Mouse (Mus musculus): ENCODE data around the gene Casq2. TPM values are rescaled to one million over a fixed set of nuclear protein-coding genes. Genes with fewer than 3 reads are reported as not detected.

Casq2 gene
- not detected in 2 replicates for polyA plus RNA-seq (2012)

DNA sequence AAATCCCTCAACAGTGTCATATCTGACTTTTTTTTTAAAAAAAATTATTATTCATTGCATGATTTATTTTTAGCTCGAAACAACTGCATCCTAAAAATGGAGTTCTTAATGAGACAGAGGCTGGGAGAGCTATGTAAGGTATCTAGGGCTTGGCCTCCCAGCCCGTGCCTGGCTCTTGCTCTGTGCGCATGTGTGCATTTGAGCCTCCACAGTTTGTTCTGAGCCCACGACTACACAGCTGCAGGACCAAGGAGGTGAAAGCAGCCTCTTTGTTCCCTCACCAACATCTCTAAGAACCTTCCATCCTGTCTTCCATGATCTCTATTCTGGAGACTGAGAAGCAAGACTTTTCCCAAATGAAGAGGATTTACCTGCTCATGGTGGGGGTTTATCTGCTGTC is at the start of gene Casq2:
Casq2 (plus strand) TSS at position 133 of the 400 bp plus-strand sequence.
- Histone ChIP-seq H3K36me3 (ENCODE audit: control insufficient read depth) (no peaks in the 10 kb centered on the region), H3K9me3 (ENCODE audit: control insufficient read depth, low read length) (no peaks in the 10 kb centered on the region), H3K27me3 (ENCODE audit: control insufficient read depth) (peaks cover 13% of the 10 kb centered on the region), H3K4me3 (replicated peaks) (no peak within 1 kb of the TSS), H3K4me1 (ENCODE audit: control insufficient read depth) (no peaks in the 10 kb centered on the region)
- TF ChIP-seq GATA1 (IDR thresholded peaks at IDR 0.05; ENCODE audit: low read length) (no peak), TAL1 (IDR thresholded peaks at IDR 0.05; ENCODE audit: low read length) (no peak)

DNA sequence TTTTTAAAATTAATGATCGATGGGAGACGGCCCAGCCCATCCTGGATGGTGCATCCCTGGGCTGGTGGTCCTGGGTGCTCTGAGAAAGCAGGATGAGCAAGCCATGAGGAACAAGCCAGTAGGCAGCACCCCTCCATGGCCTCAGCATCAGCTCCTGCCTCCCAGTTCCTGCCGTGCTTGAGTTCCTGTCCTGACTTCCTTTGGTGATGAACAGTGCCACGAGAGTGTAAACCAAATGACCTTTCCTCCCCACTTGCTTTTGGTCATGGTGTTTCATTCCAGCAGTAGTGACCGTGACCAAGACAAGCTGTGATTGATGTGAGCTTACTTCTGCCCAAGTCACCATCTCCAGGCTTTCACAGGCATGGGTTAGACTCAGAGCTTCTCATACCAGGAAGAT is 48.4 kb upstream of the Casq2 start:
- no peaks in the 10 kb centered on the region for H3K4me1 ChIP-seq (ENCODE audit: control insufficient read depth)
- no peaks in the 10 kb centered on the region for H3K27me3 ChIP-seq (ENCODE audit: control insufficient read depth)
- no peak overlapping the region for H3K4me3 ChIP-seq (replicated peaks)
- H3K9me3 ChIP-seq (ENCODE audit: control insufficient read depth, low read length): peaks cover 2% of the 10 kb centered on the region; the same call in 1 of the 2 replicates
- H3K36me3 ChIP-seq (ENCODE audit: control insufficient read depth): no peaks in the 10 kb centered on the region
- TF ChIP-seq GATA1 (IDR thresholded peaks at IDR 0.05; ENCODE audit: low read length) (no peak), TAL1 (IDR thresholded peaks at IDR 0.05; ENCODE audit: low read length) (no peak)

DNA sequence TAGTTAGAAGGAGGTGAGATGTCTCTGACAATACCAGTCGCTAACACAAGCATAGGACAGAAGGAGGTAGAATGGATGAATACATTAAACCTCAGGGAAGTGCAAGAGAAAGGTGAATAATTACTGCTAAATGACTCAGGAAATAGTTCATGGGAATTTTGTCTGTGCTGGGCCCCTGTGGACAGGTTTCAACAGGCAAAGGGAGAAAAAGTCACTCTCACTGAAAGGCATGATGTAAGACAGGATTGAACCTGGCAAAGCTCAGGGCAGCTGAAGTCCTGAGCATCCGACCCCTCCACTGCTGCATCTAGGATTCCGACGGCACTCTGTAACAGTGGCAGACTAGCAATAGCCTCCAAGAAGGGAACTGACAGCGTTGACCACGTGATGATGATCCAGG is 47.6 kb upstream of the Casq2 start:
- Histone ChIP-seq H3K9me3 (ENCODE audit: control insufficient read depth, low read length) (peaks cover 2% of the 10 kb centered on the region; the same call in 1 of the 2 replicates), H3K27me3 (ENCODE audit: control insufficient read depth) (no peaks in the 10 kb centered on the region), H3K4me3 (replicated peaks) (no peak overlapping the region), H3K4me1 (ENCODE audit: control insufficient read depth) (no peaks in the 10 kb centered on the region), H3K36me3 (ENCODE audit: control insufficient read depth) (no peaks in the 10 kb centered on the region)
- TF ChIP-seq TAL1 (IDR thresholded peaks at IDR 0.05; ENCODE audit: low read length): no peak
- TF ChIP-seq GATA1 (IDR thresholded peaks at IDR 0.05; ENCODE audit: low read length): no peak

DNA sequence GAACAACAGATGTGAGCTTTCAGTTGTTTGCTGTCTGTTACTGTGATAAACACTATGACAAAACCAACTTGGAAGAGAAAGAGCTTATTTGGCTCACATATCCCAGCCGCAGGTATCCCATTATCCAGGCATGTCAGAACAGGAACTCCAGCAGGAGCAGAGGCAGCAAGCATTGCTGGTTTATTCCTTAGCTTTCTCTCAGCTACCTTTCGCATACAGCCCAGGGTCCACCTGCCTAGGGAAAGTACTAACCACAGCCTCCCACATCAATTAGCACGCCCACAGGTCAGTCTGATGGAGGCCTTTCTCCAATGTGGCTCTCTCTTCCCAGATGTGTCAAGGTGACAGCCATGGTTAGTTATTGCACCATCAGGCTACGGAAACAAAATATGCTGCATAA is 44.6 kb upstream of the Casq2 start:
- Histone ChIP-seq H3K4me1 (ENCODE audit: control insufficient read depth) (no peaks in the 10 kb centered on the region), H3K9me3 (ENCODE audit: control insufficient read depth, low read length) (peaks cover 2% of the 10 kb centered on the region; the same call in 1 of the 2 replicates), H3K36me3 (ENCODE audit: control insufficient read depth) (no peaks in the 10 kb centered on the region), H3K27me3 (ENCODE audit: control insufficient read depth) (no peaks in the 10 kb centered on the region), H3K4me3 (replicated peaks) (no peak overlapping the region)
- TF ChIP-seq GATA1 (IDR thresholded peaks at IDR 0.05; ENCODE audit: low read length) (no peak), TAL1 (IDR thresholded peaks at IDR 0.05; ENCODE audit: low read length) (no peak)

DNA sequence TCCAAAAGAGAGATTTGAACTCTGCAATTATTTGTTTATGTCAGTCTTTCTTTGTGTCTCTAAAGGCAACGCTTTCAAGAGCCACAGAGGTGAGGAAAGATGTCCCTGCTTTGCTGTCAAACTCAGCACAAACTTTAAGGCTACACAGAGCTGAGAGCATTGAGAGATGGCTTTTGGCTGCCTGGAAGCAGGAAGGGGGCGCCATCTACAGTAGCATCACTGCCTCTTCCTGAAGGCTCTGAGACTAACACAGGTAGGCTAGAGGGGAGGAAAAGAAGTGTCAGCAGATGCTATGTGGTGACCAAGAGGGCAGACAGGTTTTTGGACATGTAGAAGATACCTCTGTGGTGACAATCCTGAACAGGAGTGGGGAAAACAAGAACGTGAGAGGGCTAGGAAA is 41.1 kb upstream of the Casq2 start:
- Histone ChIP-seq H3K4me3 (replicated peaks) (no peak overlapping the region), H3K4me1 (ENCODE audit: control insufficient read depth) (no peaks in the 10 kb centered on the region)
- TF ChIP-seq TAL1 (IDR thresholded peaks at IDR 0.05; ENCODE audit: low read length) (no peak), GATA1 (IDR thresholded peaks at IDR 0.05; ENCODE audit: low read length) (no peak)

DNA sequence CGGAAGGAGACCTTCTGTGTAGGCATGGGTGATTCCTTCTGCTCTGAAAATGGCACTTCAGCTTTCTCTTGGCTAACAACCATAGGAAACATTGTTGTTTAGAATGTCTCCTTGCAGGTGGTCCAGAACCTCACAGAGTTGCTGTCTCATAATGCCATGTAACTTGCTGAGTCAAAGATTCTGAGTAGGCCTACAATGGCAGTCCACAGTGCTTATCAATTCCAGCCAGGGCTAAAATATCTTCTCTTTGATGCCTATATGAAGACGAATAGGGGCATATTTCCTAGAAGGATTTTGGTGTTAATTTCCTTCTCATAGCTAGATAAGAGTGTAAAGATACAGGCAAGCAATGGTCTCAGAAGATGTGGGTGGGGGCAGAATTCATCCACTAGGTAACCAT is 38.7 kb upstream of the Casq2 start:
- Histone ChIP-seq H3K9me3 (ENCODE audit: control insufficient read depth, low read length) (no peaks in the 10 kb centered on the region), H3K4me1 (ENCODE audit: control insufficient read depth) (no peaks in the 10 kb centered on the region), H3K36me3 (ENCODE audit: control insufficient read depth) (no peaks in the 10 kb centered on the region), H3K27me3 (ENCODE audit: control insufficient read depth) (no peaks in the 10 kb centered on the region), H3K4me3 (replicated peaks) (no peak overlapping the region)
- TF ChIP-seq TAL1 (IDR thresholded peaks at IDR 0.05; ENCODE audit: low read length): no peak
- no peak for TF ChIP-seq GATA1 (IDR thresholded peaks at IDR 0.05; ENCODE audit: low read length)

More for the DNA sequence above, 41.1 kb upstream of the Casq2 start:
- no peaks in the 10 kb centered on the region for H3K36me3 ChIP-seq (ENCODE audit: control insufficient read depth)
- H3K27me3 ChIP-seq (ENCODE audit: control insufficient read depth): no peaks in the 10 kb centered on the region
- no peaks in the 10 kb centered on the region; the same call in 1 of the 2 replicates for H3K9me3 ChIP-seq (ENCODE audit: control insufficient read depth, low read length)

DNA sequence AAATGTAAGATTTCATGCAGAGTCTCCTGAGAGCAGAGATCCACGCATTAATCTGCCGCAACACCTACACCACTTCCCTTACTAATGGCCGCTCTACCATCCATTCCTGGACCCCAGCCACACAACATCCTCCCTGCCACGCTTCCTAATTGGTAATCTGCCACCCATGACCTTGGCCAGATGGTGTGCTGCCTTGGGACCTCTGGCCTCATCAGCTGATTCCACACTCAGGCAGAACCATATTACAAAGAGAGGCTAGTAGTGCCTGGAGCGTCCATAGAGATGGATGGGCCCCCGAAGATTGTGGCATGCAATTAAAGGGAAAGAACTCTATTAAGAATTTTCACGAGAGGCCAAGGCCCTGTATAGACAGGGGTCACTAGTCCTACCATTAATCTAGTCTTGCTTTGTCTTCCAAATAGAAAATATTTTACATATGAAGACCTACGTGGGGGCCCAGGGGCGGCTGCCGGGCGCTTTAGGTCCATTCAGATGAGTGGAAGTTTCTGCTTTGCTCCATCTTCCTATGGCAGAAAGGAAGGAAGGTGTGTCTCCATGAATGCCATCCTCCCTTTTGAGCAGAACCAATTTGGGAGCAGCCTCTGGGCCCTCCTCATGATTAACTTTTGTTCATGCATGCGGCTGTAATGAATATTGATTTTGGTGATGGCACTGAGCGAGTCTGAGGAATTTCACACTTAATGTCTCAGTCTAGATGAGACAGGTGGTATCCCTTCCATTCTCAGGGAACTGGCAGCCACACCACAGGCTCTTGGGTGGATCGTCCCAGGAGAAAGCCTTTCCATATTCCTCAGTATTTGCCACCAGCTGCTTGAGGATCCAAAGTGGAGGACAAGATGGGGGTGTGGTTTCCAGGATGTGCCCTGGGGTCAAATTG is 36.8 kb upstream of the Casq2 start:
- Histone ChIP-seq H3K4me1 (ENCODE audit: control insufficient read depth) (no peaks in the 10 kb centered on the region), H3K36me3 (ENCODE audit: control insufficient read depth) (no peaks in the 10 kb centered on the region), H3K27me3 (ENCODE audit: control insufficient read depth) (no peaks in the 10 kb centered on the region), H3K9me3 (ENCODE audit: control insufficient read depth, low read length) (no peaks in the 10 kb centered on the region), H3K4me3 (replicated peaks) (no peak overlapping the region)
- TF ChIP-seq GATA1 (IDR thresholded peaks at IDR 0.05; ENCODE audit: low read length) (no peak), TAL1 (IDR thresholded peaks at IDR 0.05; ENCODE audit: low read length) (no peak)

DNA sequence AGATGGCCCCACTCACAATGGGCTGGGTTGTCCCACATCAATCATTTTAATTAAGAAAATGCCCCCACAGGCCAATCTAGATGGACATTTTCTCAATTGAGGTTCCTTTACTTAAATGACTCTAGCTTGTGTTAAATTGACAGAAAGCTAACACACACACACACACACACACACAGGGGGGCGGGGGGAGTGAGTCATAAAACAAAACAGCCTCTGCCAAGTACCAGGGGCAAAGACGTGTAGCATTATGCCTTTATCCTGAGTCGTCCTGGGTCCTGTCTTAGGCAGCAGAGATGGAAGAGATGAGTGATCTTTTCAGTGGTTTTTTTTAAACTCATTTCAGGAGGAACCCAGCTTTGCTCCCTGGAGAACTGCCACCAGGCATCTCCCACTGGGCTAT is 34.2 kb upstream of the Casq2 start:
- no peak overlapping the region for H3K4me3 ChIP-seq (replicated peaks)
- no peaks in the 10 kb centered on the region for H3K4me1 ChIP-seq (ENCODE audit: control insufficient read depth)
- no peaks in the 10 kb centered on the region for H3K9me3 ChIP-seq (ENCODE audit: control insufficient read depth, low read length)
- no peaks in the 10 kb centered on the region for H3K27me3 ChIP-seq (ENCODE audit: control insufficient read depth)
- no peaks in the 10 kb centered on the region for H3K36me3 ChIP-seq (ENCODE audit: control insufficient read depth)
- TF ChIP-seq TAL1 (IDR thresholded peaks at IDR 0.05; ENCODE audit: low read length): no peak
- no peak for TF ChIP-seq GATA1 (IDR thresholded peaks at IDR 0.05; ENCODE audit: low read length)

DNA sequence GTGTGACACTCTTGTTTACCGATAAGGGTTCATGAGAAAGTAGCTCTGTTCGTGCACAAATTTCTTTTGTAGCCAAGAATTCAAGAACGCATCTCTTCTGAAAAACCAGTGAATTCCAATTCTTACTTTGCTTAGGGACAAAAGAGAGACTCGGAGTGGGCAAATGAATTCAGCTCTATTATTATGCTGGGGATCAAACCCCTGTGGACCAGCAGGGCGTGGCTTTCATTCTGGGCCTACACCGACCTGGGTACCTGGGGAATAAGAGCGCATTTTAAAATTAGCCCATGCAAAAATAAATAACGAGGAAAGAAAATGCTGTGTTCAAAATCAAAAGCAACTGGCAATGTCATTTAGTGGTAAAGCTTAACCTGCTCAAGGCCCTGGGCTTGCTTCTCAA is 32.9 kb upstream of the Casq2 start:
- no peak overlapping the region for H3K4me3 ChIP-seq (replicated peaks)

More for the DNA sequence above, 32.9 kb upstream of the Casq2 start:
- TF ChIP-seq GATA1 (IDR thresholded peaks at IDR 0.05; ENCODE audit: low read length): no peak
- TF ChIP-seq TAL1 (IDR thresholded peaks at IDR 0.05; ENCODE audit: low read length): no peak
- no peaks in the 10 kb centered on the region for H3K27me3 ChIP-seq (ENCODE audit: control insufficient read depth)
- no peaks in the 10 kb centered on the region for H3K9me3 ChIP-seq (ENCODE audit: control insufficient read depth, low read length)
- H3K36me3 ChIP-seq (ENCODE audit: control insufficient read depth): no peaks in the 10 kb centered on the region
- H3K4me1 ChIP-seq (ENCODE audit: control insufficient read depth): no peaks in the 10 kb centered on the region
